Mouse (Mus musculus) spleen, adult 2 months (tissue): Measurements from ENCODE around the gene Ssmem1. TPM values are rescaled to one million over a fixed set of nuclear protein-coding genes. Genes with fewer than 3 reads are reported as not detected.

Source experiments
- DNase-seq, 2 experiments: peaks; one replicate each; pipeline versions ENCODE4 v3.0.0 to v3.0.0-alpha.2; 2012 to 2021; ENCODE audit warnings: low spot score in 2 of 2, low read depth in 1 of 2
- H3K27ac ChIP-seq: fragments of 200-500 bp; 2 replicates; pipeline ENCODE4 v1.5.1; 2012; ENCODE audit warnings: low read length, inconsistent platforms; ENCODE audit not compliant: insufficient read depth
- H3K27me3 ChIP-seq: fragments of 200-500 bp; 2 replicates; pipeline ENCODE4 v1.6.1; 2012; ENCODE audit warnings: mild to moderate bottlenecking, moderate library complexity, low read length, inconsistent platforms; ENCODE audit not compliant: control insufficient read depth, insufficient read depth
- H3K36me3 ChIP-seq: fragments of 200-500 bp; 2 replicates; pipeline ENCODE4 v1.6.1; 2012; ENCODE audit warnings: mild to moderate bottlenecking, low read length, inconsistent platforms; ENCODE audit not compliant: control insufficient read depth, insufficient read depth
- H3K4me1 ChIP-seq: fragments of 200-500 bp; 2 replicates; pipeline ENCODE4 v1.6.1; 2011; ENCODE audit warnings: inconsistent platforms; ENCODE audit not compliant: control insufficient read depth, insufficient read depth, insufficient read length
- H3K4me3 ChIP-seq: fragments of 200-500 bp; 2 replicates; pipeline ENCODE4 v1.5.1; 2011; ENCODE audit warnings: mild to moderate bottlenecking, inconsistent platforms; ENCODE audit not compliant: insufficient read depth, insufficient read length; ENCODE audit errors: extremely low read depth
- CTCF ChIP-seq: fragments of 200-500 bp; IDR thresholded peaks from 2 replicates; pipeline ENCODE4 v1.5.1; 2011; ENCODE audit warnings: mild to moderate bottlenecking, inconsistent platforms; ENCODE audit not compliant: insufficient read depth, insufficient read length, insufficient replicate concordance; ENCODE audit errors: extremely low read depth
- POLR2A ChIP-seq: fragments of 200-500 bp; IDR thresholded peaks from 2 replicates; pipeline ENCODE4 v1.6.1; 2011; ENCODE audit warnings: low read depth, low read length, inconsistent platforms
- WGBS: fragments of 180-500 bp; shearing (Covaris S2); methylation state at CpG from one replicate; pipeline ENCODE4 v1.1.7; 2018; 5-methylcytosine and 5-hydroxymethylcytosine counted together
- polyA plus RNA-seq: library from polyadenylated mRNA; depleted of rRNA; stranded (reverse); fragments of >200 nt; gene quantifications from 2 replicates; pipeline ENCODE4 v1.2.3, GENCODE M21; 2012

Gene Ssmem1
- polyA plus RNA-seq, 1 experiment = not detected

GRCm38 (mm10) chr6:30547274-30547645 is 37.6 kb downstream of the Ssmem1 start:
- Histone ChIP-seq H3K27me3 (peaks cover 4% of the 10 kb centered on the region; the same call in 1 of the 2 replicates), H3K4me3 (peak overlapping the region; percentile 24; the same call in 1 of the 2 replicates), H3K27ac (no peak overlapping the region), H3K36me3 (no peaks in the 10 kb centered on the region), H3K4me1 (no peaks in the 10 kb centered on the region)
- TF ChIP-seq CTCF (no peak), POLR2A (no peak)
- WGBS = 7% methylated on average over 17 of the region's 17 CpGs
- DNase-seq = no peak

DNA sequence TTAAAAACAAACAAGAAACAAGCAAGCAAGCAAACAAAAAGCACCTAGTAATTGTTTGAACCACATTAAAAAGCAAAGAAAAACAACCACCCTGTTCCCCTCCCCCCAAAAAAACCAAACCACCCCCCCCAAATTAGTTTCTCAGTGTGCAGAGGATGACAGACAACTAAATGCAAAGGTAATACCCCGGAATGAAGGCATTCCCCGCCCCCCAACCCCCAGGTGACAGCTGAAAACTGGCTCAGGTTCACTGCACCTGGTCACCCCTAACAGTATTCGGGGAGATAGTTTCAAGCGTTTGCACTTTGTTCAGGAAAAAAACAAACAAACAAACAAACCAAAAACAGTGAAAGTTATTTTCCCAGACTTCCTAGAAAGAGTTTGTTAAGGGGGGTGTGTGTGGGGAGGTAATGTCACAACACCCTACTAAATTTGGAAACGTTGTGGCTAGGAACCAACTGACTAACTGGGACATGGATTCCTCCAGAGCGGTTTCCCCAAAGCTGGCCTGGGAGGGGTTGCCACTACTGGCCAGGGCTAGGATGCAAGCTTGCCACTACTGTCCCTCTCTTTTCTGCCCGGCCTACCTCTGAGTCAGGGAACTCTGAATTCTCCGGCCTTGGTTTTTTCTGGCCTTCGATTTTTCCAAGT is 38.1 kb downstream of the Ssmem1 start:
- TF ChIP-seq CTCF (no peak), POLR2A (no peak)
- no peak overlapping the region for H3K4me3 ChIP-seq
- 66% methylated on average over 9 of the region's 9 CpGs for WGBS
- peaks cover 4% of the 10 kb centered on the region; the same call in 1 of the 2 replicates for H3K27me3 ChIP-seq
- no peaks in the 10 kb centered on the region for H3K4me1 ChIP-seq
- no peak for DNase-seq
- no peak overlapping the region for H3K27ac ChIP-seq
- H3K36me3 ChIP-seq = no peaks in the 10 kb centered on the region

GRCm38 (mm10) chr6:30549231-30549761 is 39.6 kb downstream of the Ssmem1 start:
- H3K27me3 ChIP-seq = peaks cover 4% of the 10 kb centered on the region; the same call in 1 of the 2 replicates
- H3K4me3 ChIP-seq = no peak overlapping the region
- TF ChIP-seq CTCF (no peak), POLR2A (no peak)
- no peaks in the 10 kb centered on the region for H3K36me3 ChIP-seq
- H3K4me1 ChIP-seq = no peaks in the 10 kb centered on the region
- 71% methylated on average over 15 of the region's 15 CpGs for WGBS
- no peak overlapping the region for H3K27ac ChIP-seq
- no peak for DNase-seq

DNA sequence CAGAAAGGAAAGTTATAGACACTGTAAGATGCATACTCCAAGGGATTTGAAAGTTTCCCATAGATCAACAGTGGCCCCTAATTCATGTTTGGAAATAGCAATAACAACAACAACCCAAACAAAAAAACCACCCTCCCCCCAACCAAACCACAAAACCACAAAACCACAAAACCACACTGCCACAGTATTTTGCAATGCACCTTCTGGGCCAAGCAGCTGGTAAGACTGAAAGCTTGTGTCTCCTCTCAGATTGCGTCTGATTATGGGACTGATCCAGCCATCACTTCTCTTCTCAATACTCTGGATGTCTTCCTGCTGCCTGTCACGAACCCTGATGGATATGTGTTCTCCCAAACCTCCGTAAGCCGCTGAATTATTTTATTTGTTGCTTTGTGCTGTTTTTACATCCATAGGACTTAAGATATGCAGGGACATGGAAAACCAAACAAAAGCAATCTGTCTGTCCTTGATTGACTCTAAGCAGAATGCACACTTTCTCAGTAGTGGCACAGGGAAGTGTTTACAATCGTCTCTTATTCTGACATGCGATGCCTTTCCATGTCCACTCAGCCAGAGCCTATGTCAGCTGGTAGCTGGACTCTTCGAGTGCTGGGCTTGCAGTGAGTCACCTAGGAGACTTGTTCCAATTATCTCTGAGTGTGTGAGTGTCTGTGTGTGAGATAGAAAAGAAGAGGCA is 41.0 kb downstream of the Ssmem1 start:
- H3K4me1 ChIP-seq = no peaks in the 10 kb centered on the region
- H3K27ac ChIP-seq = no peak overlapping the region
- peaks cover 4% of the 10 kb centered on the region; the same call in 1 of the 2 replicates for H3K27me3 ChIP-seq
- H3K4me3 ChIP-seq = no peak overlapping the region
- 61% methylated on average over 7 of the region's 7 CpGs for WGBS
- H3K36me3 ChIP-seq = no peaks in the 10 kb centered on the region
- TF ChIP-seq POLR2A (no peak), CTCF (no peak)
- no peak for DNase-seq

DNA sequence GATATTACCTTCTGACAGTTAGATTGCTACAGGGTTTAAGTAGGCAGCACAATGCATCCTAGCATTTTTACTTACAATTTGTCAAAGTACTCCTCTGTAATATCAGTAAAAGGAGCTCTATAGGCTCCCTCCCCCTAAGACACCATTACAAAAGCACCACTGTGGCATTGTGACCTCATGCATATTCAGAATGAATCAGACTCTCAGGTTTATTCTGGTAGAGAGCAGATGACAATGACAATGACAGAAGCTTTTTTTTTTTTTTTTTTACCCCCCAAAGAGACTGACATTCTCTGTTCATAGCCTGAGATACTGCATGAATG is 41.5 kb downstream of the Ssmem1 start:
- Histone ChIP-seq H3K4me3 (no peak overlapping the region), H3K36me3 (no peaks in the 10 kb centered on the region), H3K4me1 (no peaks in the 10 kb centered on the region), H3K27ac (no peak overlapping the region), H3K27me3 (peaks cover 4% of the 10 kb centered on the region; the same call in 1 of the 2 replicates)
- no peak for DNase-seq
- TF ChIP-seq POLR2A (no peak), CTCF (no peak)

GRCm38 (mm10) chr6:30551644-30552580 is 42.3 kb downstream of the Ssmem1 start:
- Histone ChIP-seq H3K4me3 (no peak overlapping the region), H3K27ac (no peak overlapping the region), H3K4me1 (no peaks in the 10 kb centered on the region), H3K27me3 (peaks cover 4% of the 10 kb centered on the region; the same call in 1 of the 2 replicates), H3K36me3 (no peaks in the 10 kb centered on the region)
- TF ChIP-seq POLR2A (no peak), CTCF (no peak)
- no peak for DNase-seq
- 41% methylated on average over 23 of the region's 23 CpGs for WGBS
